Mouse (Mus musculus): Measurements from ENCODE around the gene Cpeb3. TPM values are rescaled to one million over a fixed set of nuclear protein-coding genes. Genes with fewer than 3 reads are reported as not detected.

Gene Cpeb3
- 0.77 and 0.91 TPM in 2 replicates for polyA plus RNA-seq (2014; fragmentation: Nextera tagmentation; extraction: Ambion mirVana)

GRCm38 (mm10) chr19:37208176-37208755 lies at the start of gene Cpeb3:
Cpeb3 (minus strand) TSS chr19:37208601.
- Histone ChIP-seq H3K4me2 (ENCODE audit: low read depth, low read length) (peak within 1 kb of the TSS; percentile 72), H3K27me3 (ENCODE audit: control insufficient read depth, insufficient read depth, low read length) (no peaks in the 10 kb centered on the region), H3K9me3 (replicated peaks; ENCODE audit: control insufficient read depth, low read length) (no peaks in the 10 kb centered on the region), H3K27ac (replicated peaks; ENCODE audit: low read depth, low read length) (peak within 1 kb of the TSS; percentile 85), H3K4me3 (ENCODE audit: low read depth, low read length) (peak within 1 kb of the TSS; percentile 100), H3K9ac (replicated peaks; ENCODE audit: low read length) (peak within 1 kb of the TSS; percentile 98), H3K4me1 (ENCODE audit: control insufficient read depth, insufficient read depth, low read length) (no peaks in the 10 kb centered on the region), H3K36me3 (replicated peaks; ENCODE audit: control insufficient read depth, insufficient read depth, low read depth, low read length) (no peaks in the 10 kb centered on the region; the same call in none of the 2 replicates)
- DNase-seq (ENCODE audit: low spot score), result peak; percentile 85
- WGBS, result 1% methylated on average over 15 of the region's 15 CpGs
- ATAC-seq (replicated peaks; ENCODE audit: insufficient number of reproducible peaks, low FRiP score, low TSS enrichment, low read depth), result no peak

GRCm38 (mm10) chr19:37255321-37255720 lies 46.9 kb upstream of the Cpeb3 start:
- WGBS, result 88% methylated on average over 9 of the region's 9 CpGs
- H3K4me1 ChIP-seq (ENCODE audit: control insufficient read depth, insufficient read depth, low read length), result no peaks in the 10 kb centered on the region
- ATAC-seq (replicated peaks; ENCODE audit: insufficient number of reproducible peaks, low FRiP score, low TSS enrichment, low read depth), result no peak
- no peak overlapping the region for H3K4me3 ChIP-seq (ENCODE audit: low read depth, low read length)
- H3K36me3 ChIP-seq (replicated peaks; ENCODE audit: control insufficient read depth, insufficient read depth, low read depth, low read length), result no peaks in the 10 kb centered on the region
- H3K9me3 ChIP-seq (replicated peaks; ENCODE audit: control insufficient read depth, low read length), result no peaks in the 10 kb centered on the region
- H3K9ac ChIP-seq (replicated peaks; ENCODE audit: low read length), result no peak overlapping the region
- no peak for DNase-seq (ENCODE audit: low spot score)
- no peak overlapping the region for H3K27ac ChIP-seq (replicated peaks; ENCODE audit: low read depth, low read length)
- no peak overlapping the region for H3K4me2 ChIP-seq (ENCODE audit: low read depth, low read length)
- H3K27me3 ChIP-seq (ENCODE audit: control insufficient read depth, insufficient read depth, low read length), result no peaks in the 10 kb centered on the region

- DNase-seq (ENCODE audit: low spot score), result no peak
- Histone ChIP-seq H3K27ac (replicated peaks; ENCODE audit: low read depth, low read length) (no peak overlapping the region), H3K4me3 (ENCODE audit: low read depth, low read length) (no peak overlapping the region), H3K36me3 (replicated peaks; ENCODE audit: control insufficient read depth, insufficient read depth, low read depth, low read length) (no peaks in the 10 kb centered on the region), H3K9ac (replicated peaks; ENCODE audit: low read length) (no peak overlapping the region), H3K27me3 (ENCODE audit: control insufficient read depth, insufficient read depth, low read length) (no peaks in the 10 kb centered on the region), H3K4me2 (ENCODE audit: low read depth, low read length) (no peak overlapping the region), H3K4me1 (ENCODE audit: control insufficient read depth, insufficient read depth, low read length) (no peaks in the 10 kb centered on the region), H3K9me3 (replicated peaks; ENCODE audit: control insufficient read depth, low read length) (no peaks in the 10 kb centered on the region)
- 65% methylated on average over 6 of the region's 6 CpGs for WGBS
- ATAC-seq (replicated peaks; ENCODE audit: insufficient number of reproducible peaks, low FRiP score, low TSS enrichment, low read depth), result no peak
Observed at GRCm38 (mm10) chr19:37252104-37252503, 43.7 kb upstream of the Cpeb3 start.

- H3K4me1 ChIP-seq (ENCODE audit: control insufficient read depth, insufficient read depth, low read length), result no peaks in the 10 kb centered on the region
- H3K4me3 ChIP-seq (ENCODE audit: low read depth, low read length), result no peak overlapping the region
- H3K36me3 ChIP-seq (replicated peaks; ENCODE audit: control insufficient read depth, insufficient read depth, low read depth, low read length), result no peaks in the 10 kb centered on the region
- no peak overlapping the region for H3K27ac ChIP-seq (replicated peaks; ENCODE audit: low read depth, low read length)
- DNase-seq (ENCODE audit: low spot score) (no peak), ATAC-seq (replicated peaks; ENCODE audit: insufficient number of reproducible peaks, low FRiP score, low TSS enrichment, low read depth) (no peak)
- no peak overlapping the region for H3K4me2 ChIP-seq (ENCODE audit: low read depth, low read length)
- H3K9ac ChIP-seq (replicated peaks; ENCODE audit: low read length), result no peak overlapping the region
- H3K9me3 ChIP-seq (replicated peaks; ENCODE audit: control insufficient read depth, low read length), result no peaks in the 10 kb centered on the region
- H3K27me3 ChIP-seq (ENCODE audit: control insufficient read depth, insufficient read depth, low read length), result no peaks in the 10 kb centered on the region
- WGBS, result 78% methylated on average over 3 of the region's 3 CpGs
Observed at GRCm38 (mm10) chr19:37248199-37248598, 39.8 kb upstream of the Cpeb3 start.

- H3K4me1 ChIP-seq (ENCODE audit: control insufficient read depth, insufficient read depth, low read length), result no peaks in the 10 kb centered on the region
- no peaks in the 10 kb centered on the region for H3K9me3 ChIP-seq (replicated peaks; ENCODE audit: control insufficient read depth, low read length)
- H3K4me2 ChIP-seq (ENCODE audit: low read depth, low read length), result no peak overlapping the region
- H3K27ac ChIP-seq (replicated peaks; ENCODE audit: low read depth, low read length), result no peak overlapping the region
- DNase-seq (ENCODE audit: low spot score), result no peak
- H3K4me3 ChIP-seq (ENCODE audit: low read depth, low read length), result no peak overlapping the region
- no peaks in the 10 kb centered on the region for H3K36me3 ChIP-seq (replicated peaks; ENCODE audit: control insufficient read depth, insufficient read depth, low read depth, low read length)
- H3K27me3 ChIP-seq (ENCODE audit: control insufficient read depth, insufficient read depth, low read length), result no peaks in the 10 kb centered on the region
- H3K9ac ChIP-seq (replicated peaks; ENCODE audit: low read length), result no peak overlapping the region
- ATAC-seq (replicated peaks; ENCODE audit: insufficient number of reproducible peaks, low FRiP score, low TSS enrichment, low read depth), result no peak
- 50% methylated on average over 3 of the region's 3 CpGs for WGBS
Observed at GRCm38 (mm10) chr19:37246859-37247258, 38.5 kb upstream of the Cpeb3 start.

- DNase-seq (ENCODE audit: low spot score) (no peak), ATAC-seq (replicated peaks; ENCODE audit: insufficient number of reproducible peaks, low FRiP score, low TSS enrichment, low read depth) (no peak)
- no peak overlapping the region for H3K4me2 ChIP-seq (ENCODE audit: low read depth, low read length)
- no peaks in the 10 kb centered on the region for H3K36me3 ChIP-seq (replicated peaks; ENCODE audit: control insufficient read depth, insufficient read depth, low read depth, low read length)
- no peak overlapping the region for H3K4me3 ChIP-seq (ENCODE audit: low read depth, low read length)
- WGBS, result 39% methylated on average over 2 of the region's 2 CpGs
- H3K9me3 ChIP-seq (replicated peaks; ENCODE audit: control insufficient read depth, low read length), result no peaks in the 10 kb centered on the region
- no peaks in the 10 kb centered on the region for H3K4me1 ChIP-seq (ENCODE audit: control insufficient read depth, insufficient read depth, low read length)
- H3K9ac ChIP-seq (replicated peaks; ENCODE audit: low read length), result no peak overlapping the region
- no peak overlapping the region for H3K27ac ChIP-seq (replicated peaks; ENCODE audit: low read depth, low read length)
- no peaks in the 10 kb centered on the region for H3K27me3 ChIP-seq (ENCODE audit: control insufficient read depth, insufficient read depth, low read length)
Observed at GRCm38 (mm10) chr19:37242707-37243106, 34.3 kb upstream of the Cpeb3 start.

- 70% methylated on average over 5 of the region's 5 CpGs for WGBS
- ATAC-seq (replicated peaks; ENCODE audit: insufficient number of reproducible peaks, low FRiP score, low TSS enrichment, low read depth), result no peak
- no peaks in the 10 kb centered on the region for H3K9me3 ChIP-seq (replicated peaks; ENCODE audit: control insufficient read depth, low read length)
- no peak overlapping the region for H3K4me3 ChIP-seq (ENCODE audit: low read depth, low read length)
- H3K36me3 ChIP-seq (replicated peaks; ENCODE audit: control insufficient read depth, insufficient read depth, low read depth, low read length), result no peaks in the 10 kb centered on the region
- no peak for DNase-seq (ENCODE audit: low spot score)
- no peak overlapping the region for H3K9ac ChIP-seq (replicated peaks; ENCODE audit: low read length)
- no peaks in the 10 kb centered on the region for H3K27me3 ChIP-seq (ENCODE audit: control insufficient read depth, insufficient read depth, low read length)
- H3K4me2 ChIP-seq (ENCODE audit: low read depth, low read length), result no peak overlapping the region
- no peak overlapping the region for H3K27ac ChIP-seq (replicated peaks; ENCODE audit: low read depth, low read length)
- H3K4me1 ChIP-seq (ENCODE audit: control insufficient read depth, insufficient read depth, low read length), result no peaks in the 10 kb centered on the region
Observed at GRCm38 (mm10) chr19:37241201-37241600, 32.8 kb upstream of the Cpeb3 start.

GRCm38 (mm10) chr19:37239096-37239495 lies 30.7 kb upstream of the Cpeb3 start:
- ATAC-seq (replicated peaks; ENCODE audit: insufficient number of reproducible peaks, low FRiP score, low TSS enrichment, low read depth) (no peak), DNase-seq (ENCODE audit: low spot score) (peak; percentile 86)
- Histone ChIP-seq H3K4me1 (ENCODE audit: control insufficient read depth, insufficient read depth, low read length) (0 out of 2 replicates have a peak, but pooled peaks cover under 1% of the 10 kb centered on the region), H3K4me3 (ENCODE audit: low read depth, low read length) (no peak overlapping the region), H3K4me2 (ENCODE audit: low read depth, low read length) (no peak overlapping the region), H3K36me3 (replicated peaks; ENCODE audit: control insufficient read depth, insufficient read depth, low read depth, low read length) (no peaks in the 10 kb centered on the region), H3K27ac (replicated peaks; ENCODE audit: low read depth, low read length) (no peak overlapping the region), H3K9ac (replicated peaks; ENCODE audit: low read length) (no peak overlapping the region), H3K9me3 (replicated peaks; ENCODE audit: control insufficient read depth, low read length) (no peaks in the 10 kb centered on the region), H3K27me3 (ENCODE audit: control insufficient read depth, insufficient read depth, low read length) (peaks cover 9% of the 10 kb centered on the region)
- 24% methylated on average over 4 of the region's 4 CpGs for WGBS
